Mouse (Mus musculus) midbrain, postnatal 0 days (tissue): ENCODE data around the gene Otud3. TPM values are rescaled to one million over a fixed set of nuclear protein-coding genes. Genes with fewer than 3 reads are reported as not detected.
A peak's percentile ranks its signal among the peaks of the same experiment; 100 is the strongest.

Experiments
- ATAC-seq: fragments of 200-750 bp; cut with Nextera tagmentation; 2 replicates; pipeline ENCODE4 v1.8.0; 2017; ENCODE audit warnings: moderate number of reproducible peaks, mild to moderate bottlenecking, moderate TSS enrichment, moderate library complexity; ENCODE audit not compliant: low FRiP score
- DNase-seq: peaks from one replicate; pipeline ENCODE4 v3.0.0-alpha.2; 2015; ENCODE audit warnings: low spot score
- H3K27ac ChIP-seq: fragments of 300-500 bp; sonication (generic); 2 replicates; pipeline ENCODE4 v1.5.1; 2014; ENCODE audit warnings: low read depth, mild to moderate bottlenecking, low read length, mixed read lengths
- H3K27me3 ChIP-seq: fragments of 300-500 bp; sonication (generic); 2 replicates; pipeline ENCODE4 v1.6.1; 2014; ENCODE audit warnings: low read length, control low read depth, mixed read lengths; ENCODE audit not compliant: insufficient read depth
- H3K36me3 ChIP-seq: fragments of 300-500 bp; sonication (generic); 2 replicates; pipeline ENCODE4 v1.6.1; 2014; ENCODE audit warnings: low read length, control low read depth, mixed read lengths; ENCODE audit not compliant: insufficient read depth
- H3K4me1 ChIP-seq: fragments of 300-500 bp; sonication (generic); 2 replicates; pipeline ENCODE4 v1.6.1; 2014; ENCODE audit warnings: mild to moderate bottlenecking, control low read depth, antibody characterized with exemption, low read length, mixed read lengths; ENCODE audit not compliant: insufficient read depth
- H3K4me2 ChIP-seq: fragments of 300-500 bp; sonication (generic); 2 replicates; pipeline ENCODE4 v1.6.1; 2014; ENCODE audit warnings: low read depth, mild to moderate bottlenecking, low read length, mixed read lengths; ENCODE audit not compliant: poor library complexity, severe bottlenecking
- H3K4me3 ChIP-seq: fragments of 300-500 bp; sonication (generic); 2 replicates; pipeline ENCODE4 v1.5.1; 2014; ENCODE audit warnings: low read depth, mild to moderate bottlenecking, low read length, moderate library complexity
- H3K9ac ChIP-seq: fragments of 300-500 bp; sonication (generic); replicated peaks from 2 replicates; pipeline ENCODE4 v1.6.1; 2014; ENCODE audit warnings: mild to moderate bottlenecking, low read length, moderate library complexity, mixed read lengths; ENCODE audit not compliant: poor library complexity, severe bottlenecking
- H3K9me3 ChIP-seq: fragments of 300-500 bp; sonication (generic); 2 replicates; pipeline ENCODE4 v1.6.1; 2016; ENCODE audit warnings: low read length, control low read depth
- CTCF ChIP-seq: IDR thresholded peaks from 2 replicates; pipeline ENCODE4 v1.5.1; 2016; ENCODE audit warnings: antibody characterized with exemption, mild to moderate bottlenecking
- WGBS: fragments of 180-500 bp; shearing (Covaris S2); extraction: QIAGEN DNeasy Blood & Tissue Kit; methylation state at CpG from one replicate; pipeline ENCODE4 v1.1.7; 2014; 5-methylcytosine and 5-hydroxymethylcytosine counted together
- polyA plus RNA-seq: library from polyadenylated mRNA; unstranded; fragments of >200 nt; fragmentation: Nextera tagmentation; extraction: Ambion mirVana; gene quantifications from 2 replicates; pipeline ENCODE4 v1.2.1, GENCODE M21; 2015
- total RNA-seq: library from RNA; depleted of rRNA; stranded (reverse); fragments of >200 nt; gene quantifications from 2 replicates; pipeline ENCODE4 v1.2.3, GENCODE M21; 2014

The Otud3 gene
- total and polyA plus RNA-seq, 2 experiments from 2014 or later = 3.8 to 9.0 TPM

DNA sequence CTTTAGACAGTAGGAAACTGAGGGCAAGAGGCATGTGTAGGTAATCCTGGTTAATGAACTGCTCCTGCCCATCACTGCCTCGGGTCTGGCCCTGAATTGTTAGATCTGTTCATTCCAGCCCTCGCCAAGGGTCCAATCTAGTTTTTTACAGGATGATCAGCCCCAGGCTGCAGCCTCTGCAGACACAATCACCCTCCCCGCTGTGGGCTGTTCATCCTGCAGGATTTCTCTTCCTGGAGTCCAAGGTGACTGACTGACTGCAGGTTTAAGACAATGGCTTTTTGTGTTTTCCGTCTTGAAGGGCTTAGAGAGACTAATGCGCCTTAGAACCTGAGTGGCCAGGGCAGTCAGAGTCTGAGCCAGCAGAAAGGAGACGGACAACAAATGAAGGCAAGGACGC lies 24.6 kb downstream of the Otud3 start:
- Histone ChIP-seq H3K36me3 (peaks cover 24% of the 10 kb centered on the region), H3K9ac (no peak overlapping the region), H3K27me3 (no peaks in the 10 kb centered on the region), H3K27ac (no peak overlapping the region), H3K4me3 (no peak overlapping the region), H3K4me1 (no peaks in the 10 kb centered on the region), H3K9me3 (no peaks in the 10 kb centered on the region), H3K4me2 (no peak overlapping the region)
- no peak for TF ChIP-seq CTCF
- DNase-seq (no peak), ATAC-seq (no peak)
- WGBS = 28% methylated on average over 7 of the region's 7 CpGs

GRCm38 (mm10) chr4:138884261-138884660 lies 29.5 kb downstream of the Otud3 start:
- Histone ChIP-seq H3K4me2 (no peak overlapping the region), H3K4me1 (no peaks in the 10 kb centered on the region), H3K4me3 (no peak overlapping the region), H3K9me3 (no peaks in the 10 kb centered on the region), H3K27me3 (no peaks in the 10 kb centered on the region), H3K36me3 (no peaks in the 10 kb centered on the region), H3K27ac (no peak overlapping the region), H3K9ac (no peak overlapping the region)
- WGBS = 5% methylated on average over 6 of the region's 6 CpGs
- peak; percentile 54; the same call in 1 of the 2 replicates for ATAC-seq
- DNase-seq = peak; percentile 88
- TF ChIP-seq CTCF = peak; percentile 95

GRCm38 (mm10) chr4:138882179-138882578 lies 31.6 kb downstream of the Otud3 start:
- ATAC-seq (no peak), DNase-seq (peak; percentile 19)
- H3K4me2 ChIP-seq = no peak overlapping the region; the same call in 1 of the 2 replicates
- H3K27ac ChIP-seq = no peak overlapping the region
- no peaks in the 10 kb centered on the region for H3K27me3 ChIP-seq
- no peak overlapping the region for H3K4me3 ChIP-seq
- no peaks in the 10 kb centered on the region for H3K9me3 ChIP-seq
- TF ChIP-seq CTCF = no peak
- 9% methylated on average over 15 of the region's 16 CpGs for WGBS
- 0 out of 2 replicates have a peak overlapping the region, but pooled peaks have one; percentile 19 for H3K9ac ChIP-seq
- no peaks in the 10 kb centered on the region for H3K4me1 ChIP-seq
- no peaks in the 10 kb centered on the region for H3K36me3 ChIP-seq

DNA sequence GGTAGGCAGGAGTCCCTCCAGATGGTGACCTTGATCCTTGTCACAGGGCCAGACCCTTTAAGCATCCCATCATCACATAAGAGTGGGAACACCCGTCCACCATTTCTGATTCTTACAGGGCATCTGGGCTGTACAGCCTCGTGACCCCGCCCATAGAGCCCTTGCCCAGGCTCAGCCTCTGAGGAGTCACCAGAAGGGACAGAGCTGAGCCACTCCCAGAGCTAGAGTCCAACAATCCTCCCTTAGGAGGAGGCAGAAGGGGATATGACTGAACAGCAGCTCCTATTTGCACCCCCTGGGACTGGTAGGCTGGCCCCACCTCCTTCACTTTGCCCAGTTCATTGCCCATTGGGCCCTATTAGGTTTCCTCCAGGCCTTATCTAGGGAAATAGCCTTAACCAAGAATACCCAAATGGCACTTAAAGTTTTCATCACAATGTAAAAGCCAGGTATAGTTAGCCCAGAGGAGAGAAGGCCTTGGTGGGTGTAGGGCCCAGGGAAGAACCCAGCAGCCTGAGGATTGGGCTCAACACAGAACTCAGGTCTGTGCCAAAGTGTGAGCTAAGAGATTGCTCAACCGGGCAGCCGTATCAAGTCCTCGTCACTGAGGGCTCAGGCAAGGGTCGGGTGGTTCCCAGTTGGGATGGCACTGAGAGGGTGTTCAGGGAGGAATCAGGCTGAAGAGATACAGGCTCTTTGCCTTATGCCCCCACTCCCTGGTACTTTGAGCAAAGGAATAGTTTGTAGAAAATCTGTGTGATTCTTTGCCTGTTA lies 32.7 kb downstream of the Otud3 start:
- no peak for TF ChIP-seq CTCF
- Histone ChIP-seq H3K27me3 (no peaks in the 10 kb centered on the region), H3K4me3 (no peak overlapping the region), H3K9ac (no peak overlapping the region), H3K4me1 (no peaks in the 10 kb centered on the region), H3K4me2 (no peak overlapping the region), H3K27ac (no peak overlapping the region), H3K36me3 (no peaks in the 10 kb centered on the region), H3K9me3 (no peaks in the 10 kb centered on the region)
- no peak for ATAC-seq
- DNase-seq = no peak
- 85% methylated on average over 7 of the region's 7 CpGs for WGBS

DNA sequence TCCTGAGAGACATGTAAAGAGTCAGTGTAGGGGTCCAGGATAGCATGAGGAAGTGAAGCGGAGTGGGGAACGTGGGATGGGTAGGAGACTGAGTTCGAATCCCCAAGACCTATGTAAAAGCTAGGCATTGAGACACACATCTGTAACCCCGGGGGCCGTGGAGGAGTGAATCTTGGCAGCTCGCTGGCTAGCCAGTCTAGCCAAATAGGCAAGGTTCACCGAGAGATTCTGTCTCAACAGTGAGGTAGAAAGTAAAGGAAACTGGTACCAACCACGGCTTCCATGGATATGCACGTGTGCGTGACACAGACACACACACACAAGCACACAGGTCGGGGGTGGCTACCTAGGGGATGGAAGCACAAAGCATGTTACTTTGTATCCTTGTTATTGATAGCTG lies 33.9 kb downstream of the Otud3 start:
- no peak for TF ChIP-seq CTCF
- no peak for DNase-seq
- Histone ChIP-seq H3K4me1 (no peaks in the 10 kb centered on the region), H3K27ac (no peak overlapping the region), H3K9ac (no peak overlapping the region), H3K9me3 (no peaks in the 10 kb centered on the region), H3K4me3 (no peak overlapping the region), H3K36me3 (no peaks in the 10 kb centered on the region), H3K4me2 (no peak overlapping the region), H3K27me3 (no peaks in the 10 kb centered on the region)
- 91% methylated on average over 11 of the region's 11 CpGs for WGBS
- ATAC-seq = no peak

- ATAC-seq (no peak), DNase-seq (no peak)
- no peaks in the 10 kb centered on the region for H3K9me3 ChIP-seq
- H3K36me3 ChIP-seq = no peaks in the 10 kb centered on the region
- no peaks in the 10 kb centered on the region for H3K4me1 ChIP-seq
- H3K4me2 ChIP-seq = no peak overlapping the region
- TF ChIP-seq CTCF = no peak
- H3K27ac ChIP-seq = no peak overlapping the region
- WGBS = 71% methylated on average over 8 of the region's 8 CpGs
- no peak overlapping the region for H3K4me3 ChIP-seq
- H3K27me3 ChIP-seq = no peaks in the 10 kb centered on the region
- no peak overlapping the region for H3K9ac ChIP-seq
These were observed 35.0 kb downstream of the Otud3 start for GRCm38 (mm10) chr4:138878783-138879182.
